Mouse (Mus musculus) lung, adult 2 months (tissue): ENCODE data around the gene Foxn1.

Source experiments
- CTCF ChIP-seq: fragments of 200-500 bp; IDR thresholded peaks from 2 replicates; pipeline ENCODE4 v1.5.1; 2011; ENCODE audit warnings: mild to moderate bottlenecking, low read length, control low read depth; ENCODE audit not compliant: insufficient read depth
- POLR2A ChIP-seq: fragments of 200-500 bp; IDR thresholded peaks from 2 replicates; pipeline ENCODE4 v1.6.1; 2011; ENCODE audit warnings: low read depth, mild to moderate bottlenecking, control low read depth, low read length, borderline replicate concordance; ENCODE audit errors: extremely low read depth

DNA sequence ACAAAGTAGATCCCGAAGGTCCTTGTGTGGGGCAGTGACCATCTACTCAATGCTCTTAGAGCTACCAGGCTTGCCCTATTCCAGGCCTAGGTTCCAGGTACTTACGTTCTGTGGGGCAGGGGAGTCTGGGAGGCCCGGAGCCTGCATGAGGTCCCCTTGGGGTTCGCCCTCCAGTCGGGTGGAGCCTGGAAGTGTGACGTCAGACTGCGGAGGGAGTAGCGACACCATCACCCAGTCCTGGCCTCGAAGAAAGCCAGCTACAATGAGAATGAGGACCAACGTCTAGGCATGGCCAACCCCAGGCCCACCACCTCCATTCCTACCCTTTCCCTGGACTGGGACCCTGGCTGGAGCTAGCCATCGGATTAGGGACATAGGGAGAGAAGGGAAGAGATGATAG, 14.6 kb downstream of the Foxn1 start:
- TF ChIP-seq CTCF, result no peak
- no peak for TF ChIP-seq POLR2A
